Mouse (Mus musculus) kidney, postnatal 36 days (tissue): ENCODE data around the gene Twf2.
"Not testable (repeated sequence)": the region's sequence is repeated elsewhere in the genome, so short reads cannot be mapped to it uniquely, and the experiment has no call there.

Experiments
- DNase-seq, 2 experiments: peaks; one replicate each; pipeline ENCODE4 v3.0.0; 2021 to 2022; ENCODE audit warnings: mixed read lengths in 2 of 2

Twf2 gene

GRCm38 (mm10) chr9:106202819-106203636 lies at the start of gene Twf2:
Twf2 (plus strand) TSS chr9:106203108.
- peak; percentile 91 to 95 for DNase-seq

- peak; percentile 59 to 74 for DNase-seq
Observed at GRCm38 (mm10) chr9:106154106-106154505, 48.8 kb upstream of the Twf2 start.

GRCm38 (mm10) chr9:106156419-106156818 lies 46.5 kb upstream of the Twf2 start:
- peak; percentile 68 to 79 for DNase-seq

- peak; percentile 64 to 71 for DNase-seq
Observed at GRCm38 (mm10) chr9:106156921-106157622, 45.8 kb upstream of the Twf2 start.

GRCm38 (mm10) chr9:106157623-106157925 lies 45.3 kb upstream of the Twf2 start:
- no peak for DNase-seq

- DNase-seq = peak; percentile 73 to 87
Observed at GRCm38 (mm10) chr9:106158037-106158491, 44.8 kb upstream of the Twf2 start, which contains the start of gene Glyctk. Glyctk (minus strand) TSS chr9:106158138.

GRCm38 (mm10) chr9:106159237-106159636 lies 43.7 kb upstream of the Twf2 start:
- DNase-seq = no peak

- peak; percentile 97 to 100 for DNase-seq
Observed at GRCm38 (mm10) chr9:106159784-106160301, 43.1 kb upstream of the Twf2 start.

GRCm38 (mm10) chr9:106160426-106160825 lies 42.5 kb upstream of the Twf2 start:
- DNase-seq = no peak

- no peak for DNase-seq
Observed at GRCm38 (mm10) chr9:106166709-106167108, 36.2 kb upstream of the Twf2 start.

GRCm38 (mm10) chr9:106167241-106167640 lies 35.7 kb upstream of the Twf2 start:
- DNase-seq = no peak

GRCm38 (mm10) chr9:106167703-106168102 lies 35.2 kb upstream of the Twf2 start:
- no peak for DNase-seq

- DNase-seq = not testable (repeated sequence)
Observed at GRCm38 (mm10) chr9:106169006-106169405, 33.9 kb upstream of the Twf2 start.

GRCm38 (mm10) chr9:106169917-106170316 lies 33.0 kb upstream of the Twf2 start:
- DNase-seq = peak in 1 of 2 experiments; percentile 37

GRCm38 (mm10) chr9:106170556-106171345 lies 32.2 kb upstream of the Twf2 start, which contains the start of gene Wdr82:
Wdr82 (plus strand) TSS chr9:106170928.
- DNase-seq = peak; percentile 93 to 95

- DNase-seq = peak; percentile 88 to 93
Observed at GRCm38 (mm10) chr9:106171346-106172158, 31.4 kb upstream of the Twf2 start.

- no peak for DNase-seq
Observed at GRCm38 (mm10) chr9:106172527-106172926, 30.4 kb upstream of the Twf2 start.

GRCm38 (mm10) chr9:106173363-106173762 lies 29.5 kb upstream of the Twf2 start:
- no peak for DNase-seq

- no peak for DNase-seq
Observed at GRCm38 (mm10) chr9:106175552-106176200, 27.2 kb upstream of the Twf2 start.

GRCm38 (mm10) chr9:106176769-106177168 lies 26.1 kb upstream of the Twf2 start:
- DNase-seq = no peak

GRCm38 (mm10) chr9:106177799-106178198 lies 25.1 kb upstream of the Twf2 start:
- DNase-seq = no peak
